Mouse (Mus musculus) megakaryocyte progenitor cell, adult 5-6 weeks (primary cell): ENCODE results near the gene Hoxa6. TPM values are rescaled to one million over a fixed set of nuclear protein-coding genes. Genes with fewer than 3 reads are reported as not detected.

Source experiments
- ATAC-seq: replicated peaks from 2 replicates; pipeline ENCODE4 v1.8.0; 2016; ENCODE audit warnings: mild to moderate bottlenecking, moderate TSS enrichment, inconsistent platforms; ENCODE audit not compliant: poor library complexity
- total RNA-seq, 2 experiments: library from RNA; stranded (forward) in 1 of 2; stranded (reverse) in 1 of 2; fragments of 157-497, 149-512 nt in 1 of 2; fragments of 200-1000 nt in 1 of 2; gene quantifications; 2 replicates each; pipeline versions ENCODE4 v1.2.3 to v1.2.4; 2015 to 2017

The Hoxa6 gene
- total RNA-seq, 2 experiments from 2014 or later = 0.22 TPM; not detected in 1

- no peak for ATAC-seq
Measured at GRCm38 (mm10) chr6:52203121-52203370, 5.5 kb downstream of the Hoxa6 start.

- ATAC-seq = no peak
Measured at GRCm38 (mm10) chr6:52202362-52203120, 6.0 kb downstream of the Hoxa6 start.

- no peak for ATAC-seq
Measured at GRCm38 (mm10) chr6:52201269-52201668, 7.3 kb downstream of the Hoxa6 start.

- no peak for ATAC-seq
Measured at GRCm38 (mm10) chr6:52200751-52201250, 7.7 kb downstream of the Hoxa6 start.

- no peak for ATAC-seq
Measured at GRCm38 (mm10) chr6:52200073-52200750, 8.3 kb downstream of the Hoxa6 start.

GRCm38 (mm10) chr6:52197271-52197670 lies 11.3 kb downstream of the Hoxa6 start:
- no peak for ATAC-seq

GRCm38 (mm10) chr6:52196811-52197210 lies 11.7 kb downstream of the Hoxa6 start:
- no peak for ATAC-seq

GRCm38 (mm10) chr6:52194690-52195089 lies 13.8 kb downstream of the Hoxa6 start:
- ATAC-seq = no peak

- ATAC-seq = peak; percentile 97
Measured at GRCm38 (mm10) chr6:52191860-52192550, 16.5 kb downstream of the Hoxa6 start.

GRCm38 (mm10) chr6:52190906-52191810 lies 17.4 kb downstream of the Hoxa6 start, which contains the start of gene Hoxa4:
Gene Hoxa4, minus strand, starts transcription at chr6:52191753.
- no peak for ATAC-seq

GRCm38 (mm10) chr6:52190410-52190809 lies 18.1 kb downstream of the Hoxa6 start:
- no peak for ATAC-seq

GRCm38 (mm10) chr6:52189909-52190308 lies 18.6 kb downstream of the Hoxa6 start:
- ATAC-seq = no peak

GRCm38 (mm10) chr6:52189172-52189591 lies 19.3 kb downstream of the Hoxa6 start:
- no peak for ATAC-seq

GRCm38 (mm10) chr6:52186500-52186899 lies 22.0 kb downstream of the Hoxa6 start:
- no peak for ATAC-seq

- no peak for ATAC-seq
Measured at GRCm38 (mm10) chr6:52185834-52186233, 22.7 kb downstream of the Hoxa6 start.

GRCm38 (mm10) chr6:52185222-52185621 lies 23.3 kb downstream of the Hoxa6 start:
- ATAC-seq = no peak

GRCm38 (mm10) chr6:52184668-52185067 lies 23.9 kb downstream of the Hoxa6 start:
- no peak for ATAC-seq

GRCm38 (mm10) chr6:52183311-52184080 lies 25.0 kb downstream of the Hoxa6 start:
- no peak for ATAC-seq

GRCm38 (mm10) chr6:52182793-52183192 lies 25.7 kb downstream of the Hoxa6 start:
- no peak for ATAC-seq

GRCm38 (mm10) chr6:52182030-52182429 lies 26.5 kb downstream of the Hoxa6 start:
- ATAC-seq = no peak
